Mouse (Mus musculus) stomach, postnatal 0 days (tissue): ENCODE measurements around the gene Trip13. TPM values are rescaled to one million over a fixed set of nuclear protein-coding genes. Genes with fewer than 3 reads are reported as not detected.

Source experiments
- ATAC-seq: fragments of 200-750 bp; cut with Nextera tagmentation; 2 replicates; pipeline ENCODE4 v1.8.0; 2017; ENCODE audit not compliant: low FRiP score, low TSS enrichment
- DNase-seq: peaks from one replicate; pipeline ENCODE4 v3.0.0-alpha.2; 2016; ENCODE audit warnings: low spot score
- H3K27ac ChIP-seq: fragments of 300-500 bp; sonication (generic); replicated peaks from 2 replicates; pipeline ENCODE4 v1.5.1; 2014; ENCODE audit warnings: mild to moderate bottlenecking, control low read depth
- H3K27me3 ChIP-seq: fragments of 300-500 bp; sonication (generic); 2 replicates; pipeline ENCODE4 v1.6.1; 2014; ENCODE audit warnings: low read length; ENCODE audit not compliant: control insufficient read depth, insufficient read depth
- H3K36me3 ChIP-seq: fragments of 300-500 bp; sonication (generic); 2 replicates; pipeline ENCODE4 v1.6.1; 2014; ENCODE audit warnings: low read length, mixed read lengths; ENCODE audit not compliant: control insufficient read depth, insufficient read depth
- H3K4me1 ChIP-seq: fragments of 300-500 bp; sonication (generic); replicated peaks from 2 replicates; pipeline ENCODE4 v1.6.1; 2014; ENCODE audit warnings: antibody characterized with exemption; ENCODE audit not compliant: control insufficient read depth, insufficient read depth
- H3K4me2 ChIP-seq: fragments of 300-500 bp; sonication (generic); replicated peaks from 2 replicates; pipeline ENCODE4 v1.6.1; 2014; ENCODE audit warnings: low read depth, mild to moderate bottlenecking, control low read depth, moderate library complexity
- H3K4me3 ChIP-seq: fragments of 300-500 bp; sonication (generic); 2 replicates; pipeline ENCODE4 v1.5.1; 2014; ENCODE audit warnings: low read depth, low read length, control low read depth
- H3K9ac ChIP-seq: fragments of 300-500 bp; sonication (generic); 2 replicates; pipeline ENCODE4 v1.6.1; 2014; ENCODE audit warnings: mild to moderate bottlenecking, low read length, control low read depth, mixed read lengths
- H3K9me3 ChIP-seq: fragments of 300-500 bp; sonication (generic); 2 replicates; pipeline ENCODE4 v1.6.1; 2016; ENCODE audit warnings: low read length; ENCODE audit not compliant: control insufficient read depth
- CTCF ChIP-seq: IDR thresholded peaks from 2 replicates; pipeline ENCODE4 v1.5.1; 2016; ENCODE audit warnings: antibody characterized with exemption, low read depth, mild to moderate bottlenecking, moderate library complexity
- EP300 ChIP-seq: optimal IDR thresholded peaks from 2 replicates; pipeline ENCODE3; 2016; ENCODE audit warnings: antibody characterized with exemption
- WGBS: fragments of 180-500 bp; shearing (Covaris S2); extraction: QIAGEN DNeasy Blood & Tissue Kit; methylation state at CpG from one replicate; pipeline ENCODE4 v1.1.7; 2014; 5-methylcytosine and 5-hydroxymethylcytosine counted together
- microRNA-seq: library from miRNA; unstranded; fragments of <30 nt; microRNA quantifications from one replicate; pipeline ENCODE4, GENCODE M21; 2016
- polyA plus RNA-seq: library from polyadenylated mRNA; unstranded; fragments of >200 nt; fragmentation: Nextera tagmentation; extraction: Ambion mirVana; gene quantifications from 2 replicates; pipeline ENCODE4 v1.2.1, GENCODE M21; 2015

Gene Trip13
- polyA plus RNA-seq, 1 experiment from 2014 or later = 11.0 TPM

GRCm38 (mm10) chr13:73885656-73886055 is 51.9 kb downstream of the Trip13 start:
- no peaks in the 10 kb centered on the region for H3K36me3 ChIP-seq
- DNase-seq (peak; percentile 16), ATAC-seq (no peak)
- WGBS = 65% methylated on average over 4 of the region's 4 CpGs
- peaks cover 3% of the 10 kb centered on the region; the same call in 1 of the 2 replicates for H3K4me1 ChIP-seq
- no peak overlapping the region for H3K4me2 ChIP-seq
- no peaks in the 10 kb centered on the region for H3K27me3 ChIP-seq
- no peak overlapping the region for H3K9ac ChIP-seq
- H3K4me3 ChIP-seq = no peak overlapping the region
- no peaks in the 10 kb centered on the region for H3K9me3 ChIP-seq
- no peak overlapping the region for H3K27ac ChIP-seq
- TF ChIP-seq CTCF = no peak
- TF ChIP-seq EP300 = no peak

GRCm38 (mm10) chr13:73881347-73881746 is 56.2 kb downstream of the Trip13 start:
- Histone ChIP-seq H3K27me3 (no peaks in the 10 kb centered on the region), H3K4me3 (no peak overlapping the region), H3K4me1 (no peaks in the 10 kb centered on the region), H3K27ac (no peak overlapping the region), H3K9me3 (no peaks in the 10 kb centered on the region), H3K9ac (no peak overlapping the region), H3K4me2 (no peak overlapping the region), H3K36me3 (no peaks in the 10 kb centered on the region)
- no peak for TF ChIP-seq CTCF
- no peak for TF ChIP-seq EP300
- no peak for DNase-seq
- 50% methylated on average over 8 of the region's 8 CpGs for WGBS
- no peak for ATAC-seq

- 0 out of 2 replicates have a peak, but pooled peaks have one; percentile 45 for ATAC-seq
Measured at GRCm38 (mm10) chr13:73879824-73880223, 57.8 kb downstream of the Trip13 start.

GRCm38 (mm10) chr13:73872159-73872558 is 65.4 kb downstream of the Trip13 start:
- no peak for ATAC-seq
- Histone ChIP-seq H3K27ac (no peak overlapping the region), H3K4me1 (no peaks in the 10 kb centered on the region), H3K4me3 (no peak overlapping the region), H3K27me3 (no peaks in the 10 kb centered on the region), H3K36me3 (no peaks in the 10 kb centered on the region), H3K4me2 (no peak overlapping the region), H3K9ac (no peak overlapping the region), H3K9me3 (no peaks in the 10 kb centered on the region)
- WGBS = 69% methylated on average over 2 of the region's 2 CpGs
- DNase-seq = no peak
- TF ChIP-seq EP300 = no peak
- TF ChIP-seq CTCF = no peak

More at GRCm38 (mm10) chr13:73879824-73880223, 57.8 kb downstream of the Trip13 start:
- H3K9me3 ChIP-seq = no peaks in the 10 kb centered on the region
- H3K27me3 ChIP-seq = no peaks in the 10 kb centered on the region
- H3K9ac ChIP-seq = no peak overlapping the region
- no peak overlapping the region for H3K4me2 ChIP-seq
- WGBS = 86% methylated on average over 5 of the region's 5 CpGs
- H3K4me1 ChIP-seq = no peaks in the 10 kb centered on the region
- no peak for DNase-seq
- H3K4me3 ChIP-seq = no peak overlapping the region
- H3K36me3 ChIP-seq = no peaks in the 10 kb centered on the region
- TF ChIP-seq CTCF = peak; percentile 47
- no peak for TF ChIP-seq EP300
- no peak overlapping the region for H3K27ac ChIP-seq

Small RNAs within 50 kb of the gene (microRNA-seq; reads per million reads assigned to microRNA genes)
- not detected for gene Gm25197

Other genes starting within 250 kb of the Trip13 start
- gene Slc6a19, start 232.9 kb downstream of the Trip13 start, polyA plus RNA-seq = 8.8 and 9.2 TPM in 2 replicates
- 17.9 and 19.0 TPM in 2 replicates for gene Slc12a7, start 204.7 kb downstream of the Trip13 start, polyA plus RNA-seq
- 4.5 and 4.7 TPM in 2 replicates for gene Nkd2, start 90.2 kb downstream of the Trip13 start, polyA plus RNA-seq
- gene Brd9, start within 50 bp of the Trip13 start, polyA plus RNA-seq = 21.1 and 21.7 TPM in 2 replicates
- gene Zdhhc11, start 26.1 kb upstream of the Trip13 start, polyA plus RNA-seq = not detected in 2 replicates
- 3.0 and 3.4 TPM in 2 replicates for gene Tppp, start 71.6 kb upstream of the Trip13 start, polyA plus RNA-seq
- gene Cep72, start 124.5 kb upstream of the Trip13 start, polyA plus RNA-seq = 4.4 and 4.9 TPM in 2 replicates
- gene Slc9a3, start 183.7 kb upstream of the Trip13 start, polyA plus RNA-seq = 1.3 TPM in 2 replicates